Mouse (Mus musculus) embryonic stem cell, embryonic (primary cell): ENCODE results near the gene Iqcd.

ENCODE experiments used
- CTCF ChIA-PET, 4 experiments: fragments of 300-600 bp in 2 of 4; fragments of 350-600 bp in 2 of 4; sonication (Branson Sonifier 250); formaldehyde crosslinking; loops; one replicate each; lab custom pipeline; 2022; ENCODE audit warnings: inconsistent platforms in 2 of 4; lab: Charles Lee
- POLR2A ChIA-PET, 4 experiments: fragments of 300-600 bp in 2 of 4; fragments of 350-600 bp in 2 of 4; sonication (Branson Sonifier 250); formaldehyde crosslinking; loops; one replicate each; lab custom pipeline; 2022; ENCODE audit warnings: antibody characterized with exemption in 4 of 4, inconsistent platforms in 1 of 4; lab: Charles Lee

Gene Iqcd

DNA sequence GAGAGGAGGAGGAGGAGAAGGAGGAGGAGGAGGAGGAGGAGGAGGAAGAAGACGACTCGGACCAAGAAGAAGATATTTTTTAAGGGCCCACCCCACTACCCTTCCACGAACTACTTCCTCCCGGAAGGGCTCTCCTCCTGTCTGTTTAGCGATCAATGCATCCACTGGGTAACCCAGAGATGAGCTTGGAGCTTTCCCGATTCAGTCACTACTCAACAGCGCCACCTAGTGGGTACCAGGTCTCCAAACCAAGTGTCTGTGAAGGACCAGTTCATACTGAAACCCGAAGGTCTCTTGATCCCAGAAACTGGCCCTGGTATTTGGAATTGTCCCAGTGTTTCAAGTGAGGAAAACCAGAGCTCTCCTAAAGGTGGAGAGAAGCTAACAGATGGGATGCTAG is 16.9 kb downstream of the Iqcd start:
- ChIA-PET POLR2A (interaction anchor here (0.5 to 2.9 kb wide), 57 partner anchors 8 to 794 kb away, joined by 3 to 18 read pairs (median 4); partner anchors contain the start of genes Iqcd (in 2 of the 4), Tpcn1 (in 2 of the 4), Cfap73 (in 1 of the 4) and Oas2 (in 1 of the 4)), CTCF (interaction anchor here (0.5 to 10.3 kb wide), 149 partner anchors 8 to 1785 kb away, joined by 3 to 214 read pairs (median 5); partner anchors contain the start of genes Sds (in 3 of the 4), Slc8b1 (in 3 of the 4), Iqcd (in 2 of the 4) and Plbd2 (in 2 of the 4))

DNA sequence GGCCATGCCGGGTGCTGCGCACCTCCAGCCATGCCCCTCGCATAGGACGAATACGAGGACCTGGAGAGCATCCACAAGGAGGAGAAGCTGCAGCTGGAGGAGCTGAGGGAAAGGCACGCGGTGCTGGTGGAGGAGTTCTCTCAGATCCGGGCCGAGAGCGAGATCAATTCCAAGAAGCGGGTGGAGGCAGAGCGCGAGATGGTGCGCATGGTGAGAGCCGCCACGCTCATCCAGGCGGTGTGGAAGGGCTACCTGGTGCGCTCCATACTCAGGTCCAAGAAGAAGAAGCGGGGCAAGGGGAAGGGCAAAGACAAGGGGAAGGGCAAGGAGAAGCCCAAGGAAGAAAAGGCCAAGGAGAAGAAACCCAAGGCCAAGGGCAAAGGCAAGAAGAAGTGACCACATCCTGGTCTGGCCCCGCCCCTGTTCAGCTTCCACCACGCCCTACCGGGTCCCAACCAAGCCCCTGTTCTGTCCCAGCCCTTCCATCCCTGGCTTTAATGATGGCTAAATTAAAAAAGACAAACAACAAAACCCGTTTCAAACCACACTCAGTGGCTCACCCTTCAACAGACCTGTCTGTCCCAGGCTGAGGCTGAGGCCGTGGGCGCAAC is 17.9 kb downstream of the Iqcd start:
- ChIA-PET CTCF (interaction anchor here (0.6 to 10.3 kb wide), 24 partner anchors 10 to 189 kb away, joined by 3 to 214 read pairs (median 7); partner anchors contain the start of genes Cfap73 (in 1 of the 4), Iqcd (in 1 of the 4), Oas1e (in 1 of the 4) and Rasal1 (in 1 of the 4)), POLR2A (interaction anchor here in 3 of 4 experiments (0.5 to 2.9 kb wide), 9 partner anchors 9 to 155 kb away, joined by 3 to 17 read pairs (median 3); partner anchors contain the start of genes Cfap73 (in 1 of the 3), Iqcd (in 1 of the 3) and Tpcn1 (in 1 of the 3))

DNA sequence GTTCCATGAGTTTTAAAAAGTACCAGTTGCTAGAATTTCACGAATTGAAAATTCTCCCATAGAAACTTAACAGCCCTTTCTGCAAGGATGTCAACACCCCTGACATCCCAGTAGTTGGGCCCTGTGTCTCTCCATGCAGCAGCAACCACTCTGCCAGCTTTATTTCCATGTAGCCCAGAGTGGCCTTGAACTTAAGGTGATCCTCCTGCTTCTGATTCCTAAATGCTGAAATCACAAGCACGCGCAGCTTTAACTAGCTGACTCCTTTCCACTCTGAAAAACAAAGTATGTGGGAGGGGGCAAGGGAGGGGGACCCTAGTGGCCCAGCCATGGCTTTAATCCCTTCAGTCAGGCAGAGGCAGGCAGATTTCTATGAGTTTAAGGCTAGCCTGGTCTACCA is 18.5 kb downstream of the Iqcd start:
- ChIA-PET POLR2A (interaction anchor here in 3 of 4 experiments (0.6 to 1.1 kb wide), 7 partner anchors 9 to 462 kb away, joined by 3 to 4 read pairs (median 3); no protein-coding TSS in a partner anchor), CTCF (interaction anchor here in 3 of 4 experiments (0.6 to 10.3 kb wide), 17 partner anchors 10 to 216 kb away, joined by 3 to 214 read pairs (median 3); partner anchors contain the start of genes Cfap73 (in 1 of the 3), Iqcd (in 1 of the 3), Rasal1 (in 1 of the 3) and Tpcn1 (in 1 of the 3))

DNA sequence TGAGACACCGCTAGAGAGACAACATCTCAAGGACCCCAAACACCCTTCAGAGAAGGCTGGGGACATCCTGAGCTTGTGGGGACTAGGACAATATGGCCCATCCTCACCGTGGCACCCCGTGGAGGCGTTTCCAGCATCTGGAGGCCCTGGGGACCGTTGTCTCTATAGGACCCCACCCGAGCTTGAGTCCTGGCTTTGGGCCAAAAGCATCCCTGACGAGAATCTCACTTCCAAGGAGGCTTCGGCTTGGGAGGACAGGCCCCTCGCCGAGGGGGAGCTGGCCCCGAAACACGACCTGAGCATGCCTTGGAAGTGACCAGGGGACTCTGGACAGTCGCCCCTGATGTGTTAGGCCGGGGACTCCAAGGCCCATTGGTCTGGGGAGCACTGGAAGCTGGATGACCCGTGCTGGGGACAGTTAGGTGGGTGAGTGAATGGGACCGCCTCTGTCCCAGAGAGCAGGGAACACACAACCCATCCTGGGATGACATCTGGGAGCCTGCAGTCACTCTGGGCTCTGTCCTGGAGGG is 20.5 kb downstream of the Iqcd start:
- ChIA-PET CTCF (interaction anchor here in 3 of 4 experiments (0.6 to 1.1 kb wide), 5 partner anchors 10 to 144 kb away, joined by 3 to 6 read pairs (median 3); no protein-coding TSS in a partner anchor), POLR2A (interaction anchor here in 3 of 4 experiments (0.6 to 2.6 kb wide), 7 partner anchors 11 to 106 kb away, joined by 3 to 6 read pairs (median 3); partner anchors contain the start of genes Plbd2 (in 1 of the 3) and Slc8b1 (in 1 of the 3))

DNA sequence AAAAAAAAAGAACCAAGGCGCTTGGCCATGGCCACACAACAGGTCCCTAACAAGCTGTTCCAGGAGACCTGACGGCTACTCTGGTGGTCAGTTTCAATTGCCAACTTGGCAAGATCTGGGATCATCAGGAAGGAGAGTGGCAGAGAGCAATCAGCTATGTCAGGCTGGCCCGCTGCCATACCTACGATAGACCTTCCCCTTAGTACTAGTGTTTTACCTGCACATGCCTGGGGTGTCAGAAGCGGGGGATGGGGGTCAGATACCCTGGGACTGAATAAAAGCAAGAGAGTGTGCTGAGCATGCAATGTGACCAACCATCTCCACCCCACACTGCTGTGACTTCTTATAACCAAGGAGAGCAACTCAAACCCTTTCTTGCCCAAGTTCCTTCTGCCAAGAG is 22.1 kb downstream of the Iqcd start:
- CTCF ChIA-PET = interaction anchor here in 2 of 4 experiments (0.6 to 1.5 kb wide), 5 partner anchors 9 to 170 kb away, joined by 3 to 7 read pairs (median 3); partner anchors contain the start of gene Plbd2 (in 1 of the 2)
- POLR2A ChIA-PET = interaction anchor here (0.6 to 2.6 kb wide), 6 partner anchors 8 to 151 kb away, joined by 3 to 6 read pairs (median 4); partner anchors contain the start of gene Rasal1 (in 1 of the 4)

DNA sequence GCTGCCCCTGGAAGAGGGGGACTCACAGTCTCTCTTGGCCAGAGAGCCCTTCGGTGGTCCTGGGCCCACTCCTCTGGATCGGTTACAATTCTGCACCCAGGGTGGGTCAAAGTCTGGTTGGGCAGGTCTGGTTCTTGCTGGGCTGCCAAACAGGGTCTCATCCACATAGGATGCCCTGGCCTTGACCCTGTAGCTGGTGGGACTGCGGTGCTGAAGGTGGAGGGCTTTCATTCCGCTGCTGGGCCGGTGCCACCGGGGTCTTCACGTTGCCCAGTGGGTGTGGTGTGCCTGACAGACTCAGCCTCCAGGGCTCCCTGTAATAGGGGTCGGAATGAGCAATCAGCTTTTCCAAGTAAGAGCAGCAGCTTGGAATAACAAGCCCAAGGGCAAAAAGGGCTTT is 22.6 kb downstream of the Iqcd start:
- ChIA-PET CTCF (interaction anchor here in 2 of 4 experiments (0.6 to 1.5 kb wide), 8 partner anchors 9 to 170 kb away, joined by 3 to 7 read pairs (median 3); partner anchors contain the start of gene Plbd2 (in 1 of the 2)), POLR2A (interaction anchor here in 3 of 4 experiments (0.6 to 2.6 kb wide), 8 partner anchors 9 to 151 kb away, joined by 3 to 10 read pairs (median 4); no protein-coding TSS in a partner anchor)

DNA sequence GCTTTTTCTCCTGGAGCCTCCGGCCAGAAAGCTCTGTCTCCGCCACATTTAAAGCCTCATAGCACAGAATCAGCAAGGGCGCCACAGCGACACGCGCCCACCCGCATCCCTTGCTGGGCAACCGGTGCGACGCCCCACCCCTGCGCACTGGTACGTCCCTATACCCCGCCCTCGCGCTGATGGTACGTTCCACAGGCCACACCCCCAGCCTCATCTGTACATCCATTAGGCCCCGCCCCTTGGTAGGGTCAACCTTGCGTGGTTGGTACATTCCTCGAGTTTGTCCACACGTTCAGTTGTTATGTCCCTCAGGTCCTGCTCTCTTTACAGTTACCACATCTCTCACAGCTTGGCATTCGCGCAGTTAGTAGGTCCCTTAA is 23.6 kb downstream of the Iqcd start, which contains the start of the genes Rita1 and Ddx54:
Gene Rita1, minus strand, starts transcription at position 148 of the 380 bp plus-strand sequence.
Gene Ddx54, plus strand, starts transcription at position 298 of the 380 bp plus-strand sequence.
- CTCF ChIA-PET = interaction anchor here in 3 of 4 experiments (0.6 to 1.5 kb wide), 16 partner anchors 8 to 1596 kb away, joined by 3 to 7 read pairs (median 3); partner anchors contain the start of gene Plbd2 (in 1 of the 3)
- POLR2A ChIA-PET = interaction anchor here in 3 of 4 experiments (0.5 to 2.8 kb wide), 19 partner anchors 10 to 434 kb away, joined by 3 to 13 read pairs (median 4); partner anchors contain the start of genes Slc8b1 (in 2 of the 3), Cfap73 (in 1 of the 3), Iqcd (in 1 of the 3) and Plbd2 (in 1 of the 3)

DNA sequence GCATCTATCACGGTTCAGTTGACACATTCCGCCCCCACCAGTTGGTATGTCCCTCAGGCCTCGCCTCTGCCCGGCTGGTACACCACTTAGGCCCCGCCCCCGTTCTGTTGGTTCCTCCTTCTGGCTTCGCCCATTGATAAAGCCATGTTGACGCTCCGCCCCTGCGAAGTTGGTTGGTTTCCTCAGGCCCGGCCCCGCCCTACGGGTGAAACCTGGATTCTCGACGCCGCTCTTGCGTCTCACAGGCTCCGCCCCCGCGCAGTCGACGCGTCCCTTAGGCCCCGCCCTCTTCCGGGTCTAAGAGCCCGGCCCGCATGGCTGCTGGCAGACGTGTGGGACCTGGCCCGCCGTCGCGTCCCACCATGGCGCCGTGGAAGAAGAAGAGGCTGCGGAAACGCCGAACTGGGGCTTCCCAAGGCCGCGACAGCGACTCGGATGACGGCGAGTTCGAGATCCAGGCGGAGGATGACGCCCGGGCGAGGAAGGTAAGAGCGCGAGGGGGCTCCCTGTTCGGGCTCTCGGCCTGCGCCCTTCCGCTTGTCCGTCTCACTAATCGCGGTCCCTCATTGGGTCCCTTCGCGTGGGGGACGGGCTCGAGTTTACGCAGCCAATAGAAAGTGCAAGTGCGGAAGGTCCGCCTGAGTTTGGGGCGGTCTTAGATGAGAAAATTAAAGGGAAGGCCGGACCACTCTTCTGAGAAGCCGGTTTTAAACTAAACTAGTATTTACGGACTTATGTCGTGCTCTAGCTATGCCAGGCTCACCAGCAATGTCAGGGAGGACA is 24.2 kb downstream of the Iqcd start:
- ChIA-PET POLR2A (interaction anchor here in 3 of 4 experiments (0.5 to 2.8 kb wide), 46 partner anchors 8 to 434 kb away, joined by 3 to 15 read pairs (median 4); partner anchors contain the start of genes Slc8b1 (in 2 of the 3), Cfap73 (in 1 of the 3), Iqcd (in 1 of the 3) and Rasal1 (in 1 of the 3)), CTCF (interaction anchor here in 3 of 4 experiments (0.6 to 1.7 kb wide), 17 partner anchors 8 to 342 kb away, joined by 3 to 12 read pairs (median 3); partner anchors contain the start of gene Plbd2 (in 1 of the 3))

DNA sequence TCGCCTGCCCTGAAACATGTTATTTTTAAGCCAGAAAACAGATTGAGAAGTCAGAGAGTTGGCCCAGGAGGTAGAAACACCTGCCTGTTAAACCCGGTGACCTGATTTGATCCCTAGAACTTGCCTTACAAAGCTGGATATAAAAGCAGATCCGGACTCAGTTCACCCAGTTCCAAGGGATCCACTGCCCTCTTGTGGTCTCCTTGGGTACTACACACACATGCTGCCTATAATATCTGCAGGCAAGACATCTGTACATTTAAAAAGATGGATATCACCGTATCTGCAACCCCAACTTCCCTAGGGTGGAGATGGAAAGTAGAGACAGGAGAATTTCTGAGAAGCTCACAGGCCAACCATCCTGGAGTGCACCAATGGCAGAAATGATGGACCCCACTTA is 27.1 kb downstream of the Iqcd start:
- ChIA-PET POLR2A (interaction anchor here in 3 of 4 experiments (0.6 to 2.4 kb wide), 21 partner anchors 8 to 200 kb away, joined by 3 to 16 read pairs (median 4); partner anchors contain the start of gene Cfap73 (in 1 of the 3)), CTCF (interaction anchor here (0.6 to 8.6 kb wide), 31 partner anchors 10 to 273 kb away, joined by 3 to 214 read pairs (median 4); partner anchors contain the start of genes Cfap73 (in 1 of the 4), Iqcd (in 1 of the 4), Rasal1 (in 1 of the 4) and Tpcn1 (in 1 of the 4))

DNA sequence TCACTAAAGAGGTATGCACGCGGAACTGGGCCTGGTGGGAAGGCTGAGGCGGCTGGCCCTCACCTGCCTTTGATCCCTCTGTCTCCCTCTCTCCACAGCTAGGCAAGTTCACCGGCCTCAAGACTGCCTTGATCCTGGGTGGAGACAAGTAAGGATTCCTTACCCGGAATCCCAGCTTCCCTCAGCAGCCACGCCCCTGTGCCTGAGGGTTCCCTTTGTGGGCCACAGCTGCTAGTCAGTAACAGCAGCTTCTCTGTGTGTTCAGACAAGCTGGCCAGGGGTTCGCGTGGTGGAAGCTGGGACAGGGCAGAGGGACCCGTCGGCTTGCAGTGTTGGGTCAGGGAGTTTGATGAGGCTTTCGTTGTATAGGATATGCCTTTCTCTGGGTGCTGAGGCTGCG is 30.0 kb downstream of the Iqcd start:
- ChIA-PET POLR2A (interaction anchor here in 3 of 4 experiments (0.6 to 4.8 kb wide), 31 partner anchors 8 to 164 kb away, joined by 3 to 32 read pairs (median 4); partner anchors contain the start of genes Slc8b1 (in 2 of the 3), Oas2 (in 1 of the 3) and Rasal1 (in 1 of the 3)), CTCF (interaction anchor here (0.5 to 8.6 kb wide), 81 partner anchors 9 to 556 kb away, joined by 3 to 214 read pairs (median 4); partner anchors contain the start of genes Rasal1 (in 3 of the 4), Cfap73 (in 2 of the 4), Iqcd (in 2 of the 4) and Oas2 (in 1 of the 4))

DNA sequence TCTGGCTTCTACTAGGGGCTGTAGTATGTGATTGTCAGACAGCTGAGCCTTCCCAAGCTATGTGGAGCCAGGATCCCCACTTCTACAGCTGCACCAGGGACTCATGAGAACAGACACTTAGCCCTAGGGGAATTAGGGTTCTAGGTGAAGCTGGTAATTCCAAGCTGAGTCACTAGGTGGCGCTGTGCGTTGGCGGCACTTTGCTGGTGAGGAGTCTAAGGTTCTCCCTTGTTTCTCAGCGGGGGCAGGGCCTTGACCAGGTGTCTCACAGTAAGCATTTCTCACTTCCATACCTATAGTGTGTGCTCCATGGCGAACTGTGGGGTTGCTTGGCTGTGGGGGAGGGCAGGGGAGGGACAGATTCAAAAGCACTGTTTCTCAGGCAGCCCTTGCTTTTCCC is 30.4 kb downstream of the Iqcd start:
- ChIA-PET POLR2A (interaction anchor here in 3 of 4 experiments (0.5 to 4.8 kb wide), 33 partner anchors 8 to 177 kb away, joined by 3 to 32 read pairs (median 4); partner anchors contain the start of genes Rasal1 (in 2 of the 3), Slc8b1 (in 2 of the 3) and Oas2 (in 1 of the 3)), CTCF (interaction anchor here (0.6 to 8.6 kb wide), 82 partner anchors 9 to 556 kb away, joined by 3 to 214 read pairs (median 5); partner anchors contain the start of genes Rasal1 (in 3 of the 4), Cfap73 (in 2 of the 4), Iqcd (in 2 of the 4) and Oas2 (in 2 of the 4))

DNA sequence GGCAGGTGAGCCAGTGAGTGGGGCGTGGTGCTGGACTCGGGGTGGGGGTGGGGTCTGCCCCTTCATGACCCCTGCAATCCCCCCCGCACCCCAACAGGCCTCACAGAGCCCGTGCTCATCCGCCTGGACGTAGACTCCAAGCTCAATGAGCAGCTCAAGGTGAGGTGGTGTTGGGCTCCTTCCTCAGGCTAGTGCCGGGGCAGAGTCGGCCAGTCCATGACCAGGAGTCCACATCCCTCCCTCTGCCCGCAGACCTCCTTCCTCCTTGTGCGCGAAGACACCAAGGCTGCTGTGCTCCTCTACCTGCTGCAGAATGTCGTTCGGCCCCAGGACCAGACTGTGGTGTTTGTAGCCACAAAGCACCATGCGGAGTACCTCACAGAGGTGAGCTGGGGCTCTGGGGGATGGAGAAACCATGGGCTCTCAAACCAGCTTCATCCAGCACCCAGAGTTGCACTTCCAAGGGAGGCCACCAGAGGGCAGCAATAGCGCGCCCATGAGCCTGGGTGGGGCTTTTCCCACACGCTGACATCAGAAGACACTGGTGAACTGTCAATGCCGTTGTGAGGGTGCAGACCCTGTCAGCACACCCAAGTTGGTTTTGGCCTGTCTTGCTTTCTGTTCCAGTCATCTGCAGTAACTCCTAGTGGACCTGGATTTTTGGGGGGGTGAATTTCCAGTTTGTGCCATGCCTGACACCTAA is 31.7 kb downstream of the Iqcd start:
- ChIA-PET POLR2A (interaction anchor here (0.5 to 4.8 kb wide), 39 partner anchors 10 to 980 kb away, joined by 3 to 32 read pairs (median 5); partner anchors contain the start of genes Oas2 (in 2 of the 4) and Rasal1 (in 1 of the 4)), CTCF (interaction anchor here (0.5 to 8.6 kb wide), 110 partner anchors 9 to 1484 kb away, joined by 3 to 214 read pairs (median 5); partner anchors contain the start of genes Rasal1 (in 3 of the 4), Cfap73 (in 2 of the 4), Oas1c (in 2 of the 4) and Oas2 (in 2 of the 4))

DNA sequence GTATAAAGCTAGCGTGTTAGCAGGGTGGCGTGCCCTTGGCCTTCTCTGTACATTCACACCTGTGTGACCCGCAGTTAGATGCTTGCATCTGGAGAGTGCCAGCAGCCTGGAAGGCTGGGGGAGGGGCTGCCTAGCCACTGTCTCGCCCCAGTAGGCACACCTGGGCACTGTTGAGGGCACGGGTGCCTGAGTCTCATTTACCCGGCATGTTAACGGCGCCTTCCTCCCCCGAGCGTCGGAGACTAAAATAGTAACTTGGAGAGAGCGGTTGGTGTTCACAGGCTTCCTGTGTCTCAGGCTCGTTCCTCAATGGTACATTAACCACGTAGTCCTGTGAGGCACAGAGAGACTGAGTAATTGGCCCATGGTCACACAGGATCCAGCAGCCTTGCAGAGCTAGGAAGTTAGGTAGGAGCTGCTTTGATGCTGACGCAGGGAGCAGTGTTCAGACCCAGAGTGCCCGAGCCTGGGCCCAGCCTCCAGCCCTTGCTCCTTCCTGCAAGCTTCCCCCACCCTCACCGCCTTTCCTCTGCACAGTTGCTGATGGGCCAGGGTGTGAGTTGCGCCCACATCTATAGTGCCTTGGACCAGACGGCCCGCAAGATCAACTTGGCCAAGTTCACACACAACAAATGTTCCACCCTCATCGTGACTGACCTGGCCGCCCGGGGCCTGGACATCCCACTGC is 32.4 kb downstream of the Iqcd start:
- POLR2A ChIA-PET = interaction anchor here (0.5 to 4.8 kb wide), 40 partner anchors 8 to 160 kb away, joined by 3 to 32 read pairs (median 5); partner anchors contain the start of genes Oas2 (in 2 of the 4) and Rasal1 (in 1 of the 4)
- CTCF ChIA-PET = interaction anchor here (0.5 to 8.6 kb wide), 79 partner anchors 8 to 286 kb away, joined by 3 to 214 read pairs (median 6); partner anchors contain the start of genes Rasal1 (in 3 of the 4), Cfap73 (in 2 of the 4), Oas1a (in 2 of the 4) and Oas1c (in 2 of the 4)

DNA sequence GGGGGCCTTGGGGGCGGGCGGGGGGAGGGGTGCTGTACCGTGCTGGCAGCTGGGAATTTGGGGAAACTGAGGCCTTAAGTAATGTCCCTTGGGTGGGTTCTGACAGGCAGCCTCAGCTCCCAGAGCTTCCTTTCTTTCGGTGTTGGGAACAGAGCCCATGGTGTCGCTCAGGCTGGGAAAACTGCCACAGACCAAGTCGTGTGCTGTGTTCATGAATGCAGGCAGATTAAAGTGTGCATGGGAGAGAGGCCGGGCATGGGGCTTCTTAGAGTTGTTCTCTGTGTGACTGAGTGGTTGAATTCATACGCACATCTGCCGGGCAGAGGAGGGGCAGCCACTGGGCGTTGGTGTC is 33.0 kb downstream of the Iqcd start:
- ChIA-PET POLR2A (interaction anchor here in 3 of 4 experiments (0.7 to 4.8 kb wide), 24 partner anchors 8 to 321 kb away, joined by 3 to 32 read pairs (median 4); partner anchors contain the start of genes Oas2 (in 1 of the 3) and Rasal1 (in 1 of the 3)), CTCF (interaction anchor here (0.5 to 8.6 kb wide), 39 partner anchors 8 to 285 kb away, joined by 3 to 214 read pairs (median 7); partner anchors contain the start of genes Rasal1 (in 3 of the 4), Cfap73 (in 2 of the 4), Oas1a (in 1 of the 4) and Oas1e (in 1 of the 4))
